Mouse (Mus musculus): ENCODE data around the gene Denr. TPM values are rescaled to one million over a fixed set of nuclear protein-coding genes. Genes with fewer than 3 reads are reported as not detected.

The Denr gene
- total RNA-seq, 1 experiment, result 78.2 TPM

GRCm38 (mm10) chr5:123893520-123893919 is 13.5 kb upstream of the Denr start:
- Histone ChIP-seq H3K4me3 (ENCODE audit: insufficient read depth in 1 of 2, low read depth in 1 of 2, low read length in 2 of 2, poor library complexity in 1 of 2, severe bottlenecking in 1 of 2) (no peak overlapping the region), H3K9me3 (ENCODE audit: control insufficient read depth, insufficient read depth, low read depth, low read length) (no peaks in the 10 kb centered on the region), H3K4me1 (ENCODE audit: control insufficient read depth in 2 of 2, insufficient read depth in 2 of 2, low read length in 2 of 2, poor library complexity in 1 of 2) (peaks cover 0 to 4% of the 10 kb centered on the region in 2 experiments; a peak in 1 of 4 replicates), H3K36me3 (ENCODE audit: control insufficient read depth, insufficient read depth, low read length, poor library complexity, severe bottlenecking) (no peaks in the 10 kb centered on the region), H3K9ac (ENCODE audit: insufficient read depth, low read depth, low read length, poor library complexity, severe bottlenecking) (no peak overlapping the region), H3K27ac (ENCODE audit: insufficient read depth, low read depth, low read length, poor library complexity, severe bottlenecking) (no peak overlapping the region)
- TF ChIP-seq MAFK (IDR thresholded peaks at IDR 0.05; ENCODE audit: insufficient read depth, low read depth, low read length) (no peak), CHD2 (IDR thresholded peaks at IDR 0.05; ENCODE audit: low read depth, low read length) (no peak), HCFC1 (IDR thresholded peaks at IDR 0.05; ENCODE audit: borderline replicate concordance, insufficient read depth, low read length) (no peak), ZC3H11A (IDR thresholded peaks at IDR 0.05; ENCODE audit: borderline replicate concordance, low read depth, low read length) (no peak), ZNF384 (IDR thresholded peaks at IDR 0.05; ENCODE audit: low read depth, low read length) (no peak)
- DNase-seq (ENCODE audit: low read depth, low spot score), result no peak
- in situ Hi-C loops (cut with MboI; ENCODE audit: low sequenced_read_pairs in 2 of 2, unreplicated experiment in 2 of 2), result no loop called here

- Histone ChIP-seq H3K36me3 (ENCODE audit: control insufficient read depth, insufficient read depth, low read length, poor library complexity, severe bottlenecking) (no peaks in the 10 kb centered on the region), H3K9me3 (ENCODE audit: control insufficient read depth, insufficient read depth, low read depth, low read length) (no peaks in the 10 kb centered on the region), H3K4me1 (ENCODE audit: control insufficient read depth in 2 of 2, insufficient read depth in 2 of 2, low read length in 2 of 2, poor library complexity in 1 of 2) (peaks cover 0 to 4% of the 10 kb centered on the region in 2 experiments; a peak in 1 of 4 replicates), H3K27ac (ENCODE audit: insufficient read depth, low read depth, low read length, poor library complexity, severe bottlenecking) (no peak overlapping the region), H3K4me3 (ENCODE audit: insufficient read depth in 1 of 2, low read depth in 1 of 2, low read length in 2 of 2, poor library complexity in 1 of 2, severe bottlenecking in 1 of 2) (no peak overlapping the region), H3K9ac (ENCODE audit: insufficient read depth, low read depth, low read length, poor library complexity, severe bottlenecking) (peak overlapping the region; percentile 35; the same call in 1 of the 2 replicates)
- no peak for DNase-seq (ENCODE audit: low read depth, low spot score)
- no peak for TF ChIP-seq MAFK (IDR thresholded peaks at IDR 0.05; ENCODE audit: insufficient read depth, low read depth, low read length)
- no peak for TF ChIP-seq HCFC1 (IDR thresholded peaks at IDR 0.05; ENCODE audit: borderline replicate concordance, insufficient read depth, low read length)
- no peak for TF ChIP-seq ZNF384 (IDR thresholded peaks at IDR 0.05; ENCODE audit: low read depth, low read length)
- no peak for TF ChIP-seq CHD2 (IDR thresholded peaks at IDR 0.05; ENCODE audit: low read depth, low read length)
- TF ChIP-seq ZC3H11A (IDR thresholded peaks at IDR 0.05; ENCODE audit: borderline replicate concordance, low read depth, low read length), result no peak
- in situ Hi-C loops (cut with MboI; ENCODE audit: low sequenced_read_pairs in 2 of 2, unreplicated experiment in 2 of 2), result no loop called here
Measured at GRCm38 (mm10) chr5:123896395-123896794, 10.6 kb upstream of the Denr start.

- no peak for TF ChIP-seq ZNF384 (IDR thresholded peaks at IDR 0.05; ENCODE audit: low read depth, low read length)
- TF ChIP-seq CHD2 (IDR thresholded peaks at IDR 0.05; ENCODE audit: low read depth, low read length), result no peak
- TF ChIP-seq HCFC1 (IDR thresholded peaks at IDR 0.05; ENCODE audit: borderline replicate concordance, insufficient read depth, low read length), result no peak
- TF ChIP-seq MAFK (IDR thresholded peaks at IDR 0.05; ENCODE audit: insufficient read depth, low read depth, low read length), result no peak
- no peak for TF ChIP-seq ZC3H11A (IDR thresholded peaks at IDR 0.05; ENCODE audit: borderline replicate concordance, low read depth, low read length)
- Histone ChIP-seq H3K9ac (ENCODE audit: insufficient read depth, low read depth, low read length, poor library complexity, severe bottlenecking) (no peak overlapping the region), H3K4me1 (ENCODE audit: control insufficient read depth in 2 of 2, insufficient read depth in 2 of 2, low read length in 2 of 2, poor library complexity in 1 of 2) (peaks cover 0 to 3% of the 10 kb centered on the region in 2 experiments; a peak in 1 of 4 replicates), H3K27ac (ENCODE audit: insufficient read depth, low read depth, low read length, poor library complexity, severe bottlenecking) (no peak overlapping the region), H3K4me3 (ENCODE audit: insufficient read depth in 1 of 2, low read depth in 1 of 2, low read length in 2 of 2, poor library complexity in 1 of 2, severe bottlenecking in 1 of 2) (no peak overlapping the region), H3K36me3 (ENCODE audit: control insufficient read depth, insufficient read depth, low read length, poor library complexity, severe bottlenecking) (no peaks in the 10 kb centered on the region), H3K9me3 (ENCODE audit: control insufficient read depth, insufficient read depth, low read depth, low read length) (no peaks in the 10 kb centered on the region)
- no peak for DNase-seq (ENCODE audit: low read depth, low spot score)
- in situ Hi-C loops (cut with MboI; ENCODE audit: low sequenced_read_pairs in 2 of 2, unreplicated experiment in 2 of 2), result no loop called here
Measured at GRCm38 (mm10) chr5:123897352-123897751, 9.6 kb upstream of the Denr start.

- Histone ChIP-seq H3K4me3 (ENCODE audit: insufficient read depth in 1 of 2, low read depth in 1 of 2, low read length in 2 of 2, poor library complexity in 1 of 2, severe bottlenecking in 1 of 2) (no peak overlapping the region), H3K27ac (ENCODE audit: insufficient read depth, low read depth, low read length, poor library complexity, severe bottlenecking) (no peak overlapping the region), H3K9ac (ENCODE audit: insufficient read depth, low read depth, low read length, poor library complexity, severe bottlenecking) (no peak overlapping the region), H3K4me1 (ENCODE audit: control insufficient read depth in 2 of 2, insufficient read depth in 2 of 2, low read length in 2 of 2, poor library complexity in 1 of 2) (peaks cover 0 to 4% of the 10 kb centered on the region in 2 experiments; a peak in 1 of 4 replicates), H3K36me3 (ENCODE audit: control insufficient read depth, insufficient read depth, low read length, poor library complexity, severe bottlenecking) (peaks cover 10% of the 10 kb centered on the region; the same call in 1 of the 2 replicates), H3K9me3 (ENCODE audit: control insufficient read depth, insufficient read depth, low read depth, low read length) (no peaks in the 10 kb centered on the region)
- DNase-seq (ENCODE audit: low read depth, low spot score), result no peak
- TF ChIP-seq ZC3H11A (IDR thresholded peaks at IDR 0.05; ENCODE audit: borderline replicate concordance, low read depth, low read length) (no peak), ZNF384 (IDR thresholded peaks at IDR 0.05; ENCODE audit: low read depth, low read length) (no peak), CHD2 (IDR thresholded peaks at IDR 0.05; ENCODE audit: low read depth, low read length) (no peak), MAFK (IDR thresholded peaks at IDR 0.05; ENCODE audit: insufficient read depth, low read depth, low read length) (no peak), HCFC1 (IDR thresholded peaks at IDR 0.05; ENCODE audit: borderline replicate concordance, insufficient read depth, low read length) (no peak)
- in situ Hi-C loops (cut with MboI; ENCODE audit: low sequenced_read_pairs in 2 of 2, unreplicated experiment in 2 of 2), result no loop called here
Measured at GRCm38 (mm10) chr5:123904059-123904672, 2.8 kb upstream of the Denr start.

Data from ES-E14 (cell line).